Mouse (Mus musculus): Measurements from ENCODE around the gene Olfr251.
"Not testable (repeated sequence)": the region's sequence is repeated elsewhere in the genome, so short reads cannot be mapped to it uniquely, and the experiment has no call there.

Gene Olfr251

GRCm38 (mm10) chr9:38376786-38377185 lies at the start of gene Olfr251:
Gene Olfr251 (plus strand): TSS chr9:38377086.
- no peak for DNase-seq (ENCODE audit: extremely low read depth, low read depth)

- no peak for DNase-seq (ENCODE audit: extremely low read depth, low read depth)
Measured at GRCm38 (mm10) chr9:38328760-38329159, 48.1 kb upstream of the Olfr251 start, which contains the start of gene Olfr25. Gene Olfr25 (plus strand): TSS chr9:38329060.

- DNase-seq (ENCODE audit: extremely low read depth, low read depth): no peak
Measured at GRCm38 (mm10) chr9:38348111-38348510, 28.8 kb upstream of the Olfr251 start, which contains the start of gene Olfr898. Gene Olfr898 (plus strand): TSS chr9:38348411.

DNA sequence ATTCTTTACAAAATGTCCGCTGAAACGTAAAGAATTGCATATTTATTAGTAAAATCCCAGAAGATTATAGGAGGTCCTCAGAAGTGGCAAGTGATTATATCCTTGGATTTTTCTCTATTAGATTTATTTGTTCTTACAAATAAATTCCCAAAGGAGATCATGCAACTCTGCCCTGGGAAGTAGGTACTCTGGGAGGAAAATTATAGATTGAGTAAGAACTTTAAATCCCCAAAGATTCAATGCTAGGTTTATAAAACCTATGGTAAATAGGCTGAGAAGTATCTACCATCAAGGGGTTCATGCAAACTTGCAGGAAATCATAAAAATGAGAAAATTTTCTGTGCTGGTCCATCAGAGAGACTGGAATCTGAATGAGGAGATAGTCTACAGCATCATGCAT lies 10.3 kb upstream of the Olfr251 start, which contains the start of gene Olfr250:
Gene Olfr250, plus strand, starts transcription at position 301 of the 400 bp plus-strand sequence.
- no peak for DNase-seq (ENCODE audit: extremely low read depth, low read depth)

DNA sequence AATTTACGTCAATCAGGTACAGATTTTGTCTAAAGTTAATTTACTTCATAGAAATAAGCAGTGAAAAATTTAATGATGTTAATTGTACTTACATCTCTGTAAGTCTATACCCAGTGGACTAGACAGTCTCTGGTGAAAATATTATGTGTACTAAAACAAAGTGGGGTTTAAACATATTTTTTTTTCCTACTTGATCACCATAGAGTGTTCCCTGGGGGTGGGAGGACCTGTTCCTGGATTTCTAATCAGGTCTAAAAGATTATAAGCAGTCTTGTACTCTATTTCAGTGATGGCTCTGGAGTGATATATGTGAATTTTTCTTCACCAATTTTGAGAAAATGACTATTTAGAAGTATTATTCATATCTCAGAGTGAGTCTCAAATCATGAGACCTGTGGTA lies 24.5 kb downstream of the Olfr251 start, which contains the start of gene Olfr147:
Gene Olfr147, plus strand, starts transcription at position 301 of the 400 bp plus-strand sequence.
- no peak for DNase-seq (ENCODE audit: extremely low read depth, low read depth)

GRCm38 (mm10) chr9:38407502-38407901 lies 30.6 kb downstream of the Olfr251 start:
- DNase-seq (ENCODE audit: extremely low read depth, low read depth): not testable (repeated sequence)

GRCm38 (mm10) chr9:38413502-38413901 lies 36.6 kb downstream of the Olfr251 start:
- not testable (repeated sequence) for DNase-seq (ENCODE audit: extremely low read depth, low read depth)

GRCm38 (mm10) chr9:38423801-38424200 lies 46.9 kb downstream of the Olfr251 start:
- no peak for DNase-seq (ENCODE audit: extremely low read depth, low read depth)

DNA sequence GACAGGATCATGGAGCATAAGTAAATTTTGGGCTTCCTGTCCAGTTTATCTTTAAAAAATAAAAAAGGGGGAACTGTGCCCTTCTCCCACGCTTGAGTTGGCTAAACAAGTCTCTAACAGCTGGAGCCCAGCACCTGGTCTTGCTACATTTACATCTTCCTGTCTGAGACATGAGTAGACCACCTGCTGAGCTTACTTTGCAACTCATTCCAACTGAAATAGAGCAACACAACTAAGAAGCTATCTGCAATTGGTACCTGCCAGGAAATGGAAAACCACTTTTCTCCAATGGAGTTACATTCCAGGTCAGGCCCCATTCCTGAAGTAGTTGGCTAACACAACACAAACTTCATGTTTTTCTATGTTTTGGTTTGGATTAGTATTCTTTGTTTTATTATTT lies 50.1 kb downstream of the Olfr251 start:
- DNase-seq (ENCODE audit: extremely low read depth, low read depth): no peak

DNA sequence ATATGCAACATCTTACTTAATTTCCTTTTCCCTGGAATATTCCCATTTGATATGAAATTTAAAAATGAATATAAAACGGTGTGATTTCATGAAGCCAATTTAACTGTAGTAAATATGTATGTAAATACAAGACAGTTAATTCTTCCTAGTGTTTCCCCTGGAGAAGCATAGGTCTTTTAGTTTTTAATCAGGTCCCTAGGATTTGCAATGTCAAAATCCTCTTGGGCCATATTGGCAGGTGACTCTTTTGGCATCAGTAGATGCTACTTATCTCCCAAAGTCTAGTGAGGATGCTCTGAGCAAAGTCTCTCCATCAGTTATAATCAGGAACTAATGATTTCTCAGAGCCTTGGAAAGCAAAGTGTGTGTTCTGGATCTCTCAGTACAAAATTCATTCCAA lies 52.3 kb downstream of the Olfr251 start, which contains the start of gene Olfr901:
Gene Olfr901, plus strand, starts transcription at position 301 of the 400 bp plus-strand sequence.
- DNase-seq (ENCODE audit: extremely low read depth, low read depth): no peak

Measured in MEL-GATA-1-ER (cell line).